Mouse (Mus musculus) stomach, postnatal 0 days (tissue): Measurements from ENCODE around the gene Pira2.
"Not testable (repeated sequence)": the region's sequence is repeated elsewhere in the genome, so short reads cannot be mapped to it uniquely, and the experiment has no call there.

Experiments used
- CTCF ChIP-seq: IDR thresholded peaks from 2 replicates; pipeline ENCODE4 v1.5.1; 2016; ENCODE audit warnings: antibody characterized with exemption, low read depth, mild to moderate bottlenecking, moderate library complexity
- EP300 ChIP-seq: optimal IDR thresholded peaks from 2 replicates; pipeline ENCODE3; 2016; ENCODE audit warnings: antibody characterized with exemption

GRCm38 (mm10) chr7:3825599-3825998, 19.3 kb downstream of the Pira2 start, which contains the start of gene Gm15448:
- TF ChIP-seq CTCF, EP300: not testable (repeated sequence)
